Mouse (Mus musculus) small intestine, adult 2 months (tissue): ENCODE data around the gene Porcn. TPM values are rescaled to one million over a fixed set of nuclear protein-coding genes. Genes with fewer than 3 reads are reported as not detected.

Experiments
- H3K27ac ChIP-seq: fragments of 200-500 bp; 2 replicates; pipeline ENCODE4 v1.5.1; 2012; ENCODE audit warnings: low read depth, low read length, control low read depth, inconsistent platforms; ENCODE audit not compliant: insufficient read depth
- H3K27me3 ChIP-seq: fragments of 200-500 bp; 2 replicates; pipeline ENCODE4 v1.6.1; 2012; ENCODE audit warnings: mild to moderate bottlenecking, moderate library complexity, low read length, inconsistent platforms; ENCODE audit not compliant: control insufficient read depth, insufficient read depth
- H3K36me3 ChIP-seq: fragments of 200-500 bp; 2 replicates; pipeline ENCODE4 v1.6.1; 2012; ENCODE audit warnings: mild to moderate bottlenecking, low read length, control low read depth, inconsistent platforms; ENCODE audit not compliant: control insufficient read depth, insufficient read depth
- H3K4me1 ChIP-seq: fragments of 200-500 bp; 2 replicates; pipeline ENCODE4 v1.6.1; 2012; ENCODE audit warnings: low read length, inconsistent platforms, mixed read lengths; ENCODE audit not compliant: control insufficient read depth, insufficient read depth, insufficient read length
- H3K4me3 ChIP-seq: fragments of 200-500 bp; 2 replicates; pipeline ENCODE4 v1.5.1; 2012; ENCODE audit warnings: low read depth, mild to moderate bottlenecking, control low read depth, inconsistent platforms, low read length, moderate library complexity
- CTCF ChIP-seq: fragments of 200-500 bp; IDR thresholded peaks from 2 replicates; pipeline ENCODE4 v1.5.1; 2012; ENCODE audit warnings: low read depth, mild to moderate bottlenecking, control low read depth, inconsistent platforms, low read length, moderate library complexity, mixed read lengths; ENCODE audit not compliant: insufficient replicate concordance, insufficient read length; ENCODE audit errors: extremely low read depth
- POLR2A ChIP-seq: fragments of 200-500 bp; IDR thresholded peaks from 2 replicates; pipeline ENCODE4 v1.6.1; 2012; ENCODE audit warnings: low read depth, mild to moderate bottlenecking, control low read depth, inconsistent platforms, low read length, moderate library complexity
- WGBS: fragments of 180-500 bp; shearing (Covaris S2); methylation state at CpG from one replicate; pipeline ENCODE4 v1.1.7; 2018; 5-methylcytosine and 5-hydroxymethylcytosine counted together
- polyA plus RNA-seq: library from polyadenylated mRNA; depleted of rRNA; stranded (reverse); fragments of >200 nt; gene quantifications from 2 replicates; pipeline ENCODE4 v1.2.3, GENCODE M21; 2012; rRNA removed

Porcn gene
- polyA plus RNA-seq, 1 experiment: 6.8 TPM

DNA sequence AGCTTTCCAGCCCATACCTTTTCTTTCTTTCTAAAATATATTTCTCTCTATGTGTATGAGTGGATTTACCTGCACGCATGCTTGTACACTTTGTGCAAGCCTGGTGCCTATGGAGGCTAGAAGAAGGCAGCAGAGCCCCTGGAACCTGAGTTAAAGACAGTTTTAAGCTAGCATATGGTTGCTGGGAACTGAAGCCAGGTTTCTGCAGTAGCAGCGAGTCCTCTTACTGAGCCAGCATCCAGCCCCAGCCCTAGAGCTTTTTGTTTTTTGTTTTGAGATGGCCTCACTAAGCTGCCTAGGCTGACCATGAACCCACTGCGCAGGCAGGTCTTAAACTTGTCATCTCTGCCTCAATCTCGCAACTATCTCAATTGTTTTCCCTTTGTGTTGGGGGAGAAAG, 41.9 kb downstream of the Porcn start:
- H3K4me3 ChIP-seq: no peak overlapping the region
- H3K36me3 ChIP-seq: peaks cover 3% of the 10 kb centered on the region; the same call in 1 of the 2 replicates
- no peaks in the 10 kb centered on the region for H3K4me1 ChIP-seq
- no peaks in the 10 kb centered on the region for H3K27me3 ChIP-seq
- no peak overlapping the region for H3K27ac ChIP-seq
- WGBS: 90% methylated on average over 4 of the region's 4 CpGs
- TF ChIP-seq CTCF (no peak), POLR2A (no peak)

DNA sequence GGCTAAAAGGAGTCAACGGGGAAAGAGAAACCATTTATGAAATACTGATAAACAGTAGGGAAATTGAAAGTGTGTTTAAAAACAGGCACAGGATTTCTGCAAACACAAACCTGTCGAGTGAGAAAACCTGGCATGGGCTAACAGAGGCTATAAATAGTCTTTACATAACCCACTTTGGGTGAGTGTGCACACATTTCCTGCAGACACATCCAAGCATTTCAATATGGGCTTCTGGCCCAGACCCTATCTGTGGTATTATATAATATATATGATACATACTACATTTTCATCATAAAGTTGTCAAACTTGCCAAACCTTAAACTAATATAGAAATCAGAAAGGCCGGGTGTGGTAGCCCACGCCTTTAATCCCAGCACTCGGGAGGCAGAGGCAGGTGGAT, 43.2 kb downstream of the Porcn start:
- TF ChIP-seq CTCF (no peak), POLR2A (no peak)
- Histone ChIP-seq H3K4me3 (no peak overlapping the region), H3K36me3 (peaks cover 3% of the 10 kb centered on the region; the same call in 1 of the 2 replicates), H3K4me1 (no peaks in the 10 kb centered on the region), H3K27me3 (no peaks in the 10 kb centered on the region), H3K27ac (no peak overlapping the region)
- 36% methylated on average over 5 of the region's 5 CpGs for WGBS

DNA sequence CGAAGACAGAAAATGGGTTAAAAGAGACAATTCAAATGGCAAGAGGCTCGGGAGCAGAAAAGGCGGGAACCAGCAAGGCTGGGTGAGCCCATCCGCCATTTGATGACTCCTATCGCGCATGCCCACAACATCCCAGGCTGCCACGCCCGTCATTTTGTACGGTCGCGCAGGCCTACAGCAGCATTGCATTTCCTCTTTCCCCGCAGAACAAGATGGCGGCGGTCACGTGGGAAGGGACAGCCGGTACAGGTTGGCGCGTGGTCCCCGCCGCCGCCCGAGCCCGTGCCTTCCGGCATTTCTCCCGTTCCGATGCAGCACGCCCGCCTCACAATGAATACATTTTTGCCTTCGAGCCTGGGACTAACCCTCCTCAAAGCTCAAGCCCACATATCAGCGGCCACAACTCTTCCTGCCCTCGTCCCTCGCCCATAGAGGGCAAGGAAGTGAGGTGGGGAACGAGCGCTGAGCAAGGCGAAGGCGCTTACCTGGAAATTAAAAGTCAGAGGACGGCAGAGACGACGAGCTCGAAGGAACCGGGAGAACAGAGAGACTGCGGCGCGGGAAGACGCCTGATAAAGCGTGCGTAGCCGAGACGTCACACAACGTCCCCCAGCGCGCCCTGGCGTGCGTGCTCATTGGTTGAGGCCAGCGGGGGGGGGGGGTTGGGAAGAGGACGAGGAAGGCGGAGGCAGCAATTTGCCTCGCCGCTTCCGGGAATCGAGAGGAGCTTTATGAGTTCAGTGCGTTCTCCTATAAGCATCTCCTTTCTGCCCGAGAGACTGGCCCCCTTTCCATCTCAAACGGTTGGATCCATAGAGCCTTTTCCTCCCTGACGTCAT, 61.0 kb downstream of the Porcn start, which contains the start of gene Rbm3:
Gene Rbm3, minus strand, starts transcription at position 728 of the 839 bp plus-strand sequence.
- no peak for TF ChIP-seq CTCF
- peak; percentile 24; the same call in 1 of the 2 replicates for TF ChIP-seq POLR2A
- Histone ChIP-seq H3K27me3 (no peaks in the 10 kb centered on the region), H3K4me1 (peaks cover 7% of the 10 kb centered on the region; the same call in 1 of the 2 replicates), H3K36me3 (peaks cover 28% of the 10 kb centered on the region), H3K27ac (peak within 1 kb of the TSS; percentile 99), H3K4me3 (peak within 1 kb of the TSS; percentile 98)
- WGBS: 16% methylated on average over 62 of the region's 65 CpGs

Other genes with a start within 250 kb of the Porcn start
- 0.25 and 0.47 TPM in 2 replicates for gene Gata1, start 228.5 kb downstream of the Porcn start, polyA plus RNA-seq
- 10.0 and 20.4 TPM in 2 replicates for gene Glod5, start 188.0 kb downstream of the Porcn start, polyA plus RNA-seq
- 4.5 and 9.2 TPM in 2 replicates for gene Suv39h1, start 131.8 kb downstream of the Porcn start, polyA plus RNA-seq
- gene Was, start 116.0 kb downstream of the Porcn start, polyA plus RNA-seq: 2.9 and 6.0 TPM in 2 replicates
- gene Wdr13, start 73.6 kb downstream of the Porcn start, polyA plus RNA-seq: 81.7 and 93.0 TPM in 2 replicates
- gene Rbm3, start 60.6 kb downstream of the Porcn start, polyA plus RNA-seq: 22.2 and 31.7 TPM in 2 replicates
- gene Tbc1d25, start 30.3 kb downstream of the Porcn start, polyA plus RNA-seq: 7.6 and 8.4 TPM in 2 replicates
- gene Ebp, start 13.0 kb downstream of the Porcn start, polyA plus RNA-seq: 47.7 and 88.0 TPM in 2 replicates
- gene Ftsj1, start 45.9 kb upstream of the Porcn start, polyA plus RNA-seq: 11.4 and 16.1 TPM in 2 replicates
- 0.24 and 19.1 TPM in 2 replicates for gene Slc38a5, start 64.6 kb upstream of the Porcn start, polyA plus RNA-seq
- gene Ssxb10, start 120.9 kb upstream of the Porcn start, polyA plus RNA-seq: not detected in 2 replicates
- not detected in 2 replicates for gene Ssxb9, start 160.5 kb upstream of the Porcn start, polyA plus RNA-seq
- gene Ssxb1, start 206.8 kb upstream of the Porcn start, polyA plus RNA-seq: not detected in 2 replicates